Mouse (Mus musculus): Measurements from ENCODE around the gene Rasl11a. TPM values are rescaled to one million over a fixed set of nuclear protein-coding genes. Genes with fewer than 3 reads are reported as not detected.

The Rasl11a gene
- polyA plus RNA-seq (2017; shearing (Covaris generic)): 4.2 TPM

DNA sequence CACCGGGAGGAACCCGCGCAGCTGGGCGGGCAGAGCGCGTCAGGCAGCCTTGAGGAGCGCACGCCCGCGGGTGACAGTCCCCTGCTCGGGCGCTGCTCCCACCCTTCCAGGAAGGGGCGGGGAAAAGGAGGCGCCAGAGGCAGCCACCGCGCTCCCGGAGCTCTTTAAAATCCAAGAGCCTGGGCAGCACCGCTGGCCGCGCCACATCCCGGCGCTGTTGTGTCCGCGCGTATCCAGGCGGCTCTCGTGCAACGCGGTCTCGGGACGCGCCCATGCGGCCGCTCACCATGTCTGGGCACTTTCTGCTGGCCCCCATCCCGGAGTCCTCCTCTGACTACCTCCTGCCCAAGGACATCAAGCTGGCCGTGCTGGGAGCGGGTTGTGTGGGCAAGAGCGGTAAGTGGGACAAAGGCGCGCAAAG, at the start of gene Rasl11a:
Rasl11a (plus strand) TSS at position 127 of the 421 bp plus-strand sequence.

DNA sequence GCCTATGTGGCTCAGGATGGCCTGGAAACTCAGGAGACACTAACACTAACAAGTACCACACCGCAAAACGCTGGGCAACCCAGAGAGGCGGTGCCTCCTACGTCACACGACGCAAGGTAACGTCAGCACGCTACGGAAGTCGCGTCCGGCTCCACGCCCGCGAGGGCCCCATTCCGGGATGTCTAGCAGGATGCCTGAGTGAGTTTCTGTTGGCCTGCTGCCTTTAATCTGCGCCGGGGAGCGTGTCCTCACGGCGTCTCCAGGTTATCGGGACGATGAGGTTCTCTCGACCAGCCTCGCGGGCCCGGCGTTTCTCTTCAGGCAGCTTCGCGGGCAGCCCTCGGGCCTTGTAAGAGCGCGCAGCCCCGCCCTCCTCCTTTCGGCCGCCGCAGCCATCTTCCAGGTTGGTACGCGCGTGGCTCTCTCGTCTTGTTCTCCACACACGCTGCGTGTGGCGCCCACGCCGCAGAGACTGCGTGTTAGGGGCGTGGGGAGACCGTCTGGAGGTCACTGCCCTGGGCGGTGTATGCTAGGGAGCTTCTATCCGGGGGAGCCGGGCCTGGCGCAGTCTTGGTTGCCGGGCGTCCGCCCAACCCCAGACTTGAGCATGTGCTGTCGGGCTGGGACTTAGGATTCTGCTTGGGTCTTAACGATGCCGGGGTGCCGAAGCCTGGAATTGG, 12.0 kb upstream of the Rasl11a start, which contains the start of gene Rpl21:
Rpl21 (plus strand) TSS at position 122 of the 680 bp plus-strand sequence.

Other genes with a start within 250 kb of the Rasl11a start
- gene Usp12, start 50.1 kb upstream of the Rasl11a start, polyA plus RNA-seq (2017; shearing (Covaris generic)): 3.8 TPM
- gene Rpl21, start 12.2 kb upstream of the Rasl11a start, polyA plus RNA-seq (2017; shearing (Covaris generic)): 541 TPM
- gene Gtf3a, start 103.6 kb downstream of the Rasl11a start, polyA plus RNA-seq (2017; shearing (Covaris generic)): 24.0 TPM
- gene Mtif3, start 118.7 kb downstream of the Rasl11a start, polyA plus RNA-seq (2017; shearing (Covaris generic)): 43.9 TPM
- 34.2 TPM for gene Lnx2, start 231.5 kb downstream of the Rasl11a start, polyA plus RNA-seq (2017; shearing (Covaris generic))
- gene Polr1d, start 232.0 kb downstream of the Rasl11a start, polyA plus RNA-seq (2017; shearing (Covaris generic)): 182 TPM